Mouse (Mus musculus) stomach, postnatal 0 days (tissue): ENCODE data around the gene Gpr19. TPM values are rescaled to one million over a fixed set of nuclear protein-coding genes. Genes with fewer than 3 reads are reported as not detected.

Experiments
- ATAC-seq: fragments of 200-750 bp; cut with Nextera tagmentation; 2 replicates; pipeline ENCODE4 v1.8.0; 2017; ENCODE audit not compliant: low FRiP score, low TSS enrichment
- DNase-seq: peaks from one replicate; pipeline ENCODE4 v3.0.0-alpha.2; 2016; ENCODE audit warnings: low spot score
- H3K27ac ChIP-seq: fragments of 300-500 bp; sonication (generic); replicated peaks from 2 replicates; pipeline ENCODE4 v1.5.1; 2014; ENCODE audit warnings: mild to moderate bottlenecking, control low read depth
- H3K27me3 ChIP-seq: fragments of 300-500 bp; sonication (generic); 2 replicates; pipeline ENCODE4 v1.6.1; 2014; ENCODE audit warnings: low read length; ENCODE audit not compliant: control insufficient read depth, insufficient read depth
- H3K36me3 ChIP-seq: fragments of 300-500 bp; sonication (generic); 2 replicates; pipeline ENCODE4 v1.6.1; 2014; ENCODE audit warnings: low read length, mixed read lengths; ENCODE audit not compliant: control insufficient read depth, insufficient read depth
- H3K4me1 ChIP-seq: fragments of 300-500 bp; sonication (generic); replicated peaks from 2 replicates; pipeline ENCODE4 v1.6.1; 2014; ENCODE audit warnings: antibody characterized with exemption; ENCODE audit not compliant: control insufficient read depth, insufficient read depth
- H3K4me2 ChIP-seq: fragments of 300-500 bp; sonication (generic); replicated peaks from 2 replicates; pipeline ENCODE4 v1.6.1; 2014; ENCODE audit warnings: low read depth, mild to moderate bottlenecking, control low read depth, moderate library complexity
- H3K4me3 ChIP-seq: fragments of 300-500 bp; sonication (generic); 2 replicates; pipeline ENCODE4 v1.5.1; 2014; ENCODE audit warnings: low read depth, low read length, control low read depth
- H3K9ac ChIP-seq: fragments of 300-500 bp; sonication (generic); 2 replicates; pipeline ENCODE4 v1.6.1; 2014; ENCODE audit warnings: mild to moderate bottlenecking, low read length, control low read depth, mixed read lengths
- H3K9me3 ChIP-seq: fragments of 300-500 bp; sonication (generic); 2 replicates; pipeline ENCODE4 v1.6.1; 2016; ENCODE audit warnings: low read length; ENCODE audit not compliant: control insufficient read depth
- CTCF ChIP-seq: IDR thresholded peaks from 2 replicates; pipeline ENCODE4 v1.5.1; 2016; ENCODE audit warnings: antibody characterized with exemption, low read depth, mild to moderate bottlenecking, moderate library complexity
- EP300 ChIP-seq: optimal IDR thresholded peaks from 2 replicates; pipeline ENCODE3; 2016; ENCODE audit warnings: antibody characterized with exemption
- WGBS: fragments of 180-500 bp; shearing (Covaris S2); extraction: QIAGEN DNeasy Blood & Tissue Kit; methylation state at CpG from one replicate; pipeline ENCODE4 v1.1.7; 2014; 5-methylcytosine and 5-hydroxymethylcytosine counted together
- polyA plus RNA-seq: library from polyadenylated mRNA; unstranded; fragments of >200 nt; fragmentation: Nextera tagmentation; extraction: Ambion mirVana; gene quantifications from 2 replicates; pipeline ENCODE4 v1.2.1, GENCODE M21; 2015

Gpr19 gene
- polyA plus RNA-seq, 1 experiment from 2014 or later, result 6.9 TPM

- Histone ChIP-seq H3K36me3 (no peaks in the 10 kb centered on the region), H3K9me3 (no peaks in the 10 kb centered on the region), H3K27me3 (no peaks in the 10 kb centered on the region), H3K4me1 (no peaks in the 10 kb centered on the region), H3K4me2 (peak overlapping the region; percentile 34), H3K4me3 (peak overlapping the region; percentile 64; the same call in 1 of the 2 replicates), H3K27ac (no peak overlapping the region), H3K9ac (no peak overlapping the region)
- DNase-seq (no peak), ATAC-seq (no peak)
- TF ChIP-seq CTCF (no peak), EP300 (no peak)
- 16% methylated on average over 4 of the region's 4 CpGs for WGBS
Observed at GRCm38 (mm10) chr6:134929926-134930325, 31.5 kb upstream of the Gpr19 start.

GRCm38 (mm10) chr6:134928889-134929310 is 30.5 kb upstream of the Gpr19 start:
- 3% methylated on average over 15 of the region's 15 CpGs for WGBS
- TF ChIP-seq CTCF, result no peak
- TF ChIP-seq EP300, result no peak
- Histone ChIP-seq H3K36me3 (no peaks in the 10 kb centered on the region), H3K4me2 (peak overlapping the region; percentile 95), H3K27ac (peak overlapping the region; percentile 98), H3K9ac (peak overlapping the region; percentile 55), H3K27me3 (no peaks in the 10 kb centered on the region), H3K4me1 (no peaks in the 10 kb centered on the region), H3K4me3 (peak overlapping the region; percentile 64), H3K9me3 (no peaks in the 10 kb centered on the region)
- DNase-seq (peak; percentile 53), ATAC-seq (peak; percentile 36)

- Histone ChIP-seq H3K36me3 (no peaks in the 10 kb centered on the region), H3K9me3 (no peaks in the 10 kb centered on the region), H3K9ac (peak overlapping the region; percentile 88), H3K4me2 (peak overlapping the region; percentile 95), H3K4me3 (peak overlapping the region; percentile 64), H3K4me1 (no peaks in the 10 kb centered on the region), H3K27me3 (no peaks in the 10 kb centered on the region), H3K27ac (peak overlapping the region; percentile 98)
- TF ChIP-seq EP300 (peak; percentile 71), CTCF (no peak)
- ATAC-seq (peak; percentile 94), DNase-seq (peak; percentile 92)
- under 1% methylated on average over 63 of the region's 63 CpGs for WGBS
Observed at GRCm38 (mm10) chr6:134928096-134928888, 29.9 kb upstream of the Gpr19 start.

- no peak for TF ChIP-seq CTCF
- no peak for TF ChIP-seq EP300
- Histone ChIP-seq H3K4me1 (no peaks in the 10 kb centered on the region), H3K9me3 (no peaks in the 10 kb centered on the region), H3K36me3 (no peaks in the 10 kb centered on the region), H3K27ac (peak overlapping the region; percentile 98), H3K4me3 (peak overlapping the region; percentile 64), H3K9ac (peak overlapping the region; percentile 88), H3K4me2 (peak overlapping the region; percentile 95), H3K27me3 (no peaks in the 10 kb centered on the region)
- DNase-seq (no peak), ATAC-seq (peak; percentile 5; the same call in 1 of the 2 replicates)
- WGBS, result 5% methylated on average over 13 of the region's 13 CpGs
Observed at GRCm38 (mm10) chr6:134927595-134928095, 29.3 kb upstream of the Gpr19 start.

- Histone ChIP-seq H3K27me3 (no peaks in the 10 kb centered on the region), H3K27ac (peak overlapping the region; percentile 98), H3K36me3 (no peaks in the 10 kb centered on the region), H3K9ac (peak overlapping the region; percentile 88), H3K4me2 (peak overlapping the region; percentile 95), H3K4me1 (peaks cover 2% of the 10 kb centered on the region; the same call in 1 of the 2 replicates), H3K4me3 (peak overlapping the region; percentile 64), H3K9me3 (no peaks in the 10 kb centered on the region)
- TF ChIP-seq EP300, result no peak
- no peak for TF ChIP-seq CTCF
- DNase-seq (peak; percentile 73), ATAC-seq (peak; percentile 28)
- under 1% methylated on average over 63 of the region's 63 CpGs for WGBS
Observed at GRCm38 (mm10) chr6:134926803-134927594, 28.6 kb upstream of the Gpr19 start.
